Mouse (Mus musculus) kidney, postnatal 0 days (tissue): Measurements from ENCODE around the gene Rarres1. TPM values are rescaled to one million over a fixed set of nuclear protein-coding genes. Genes with fewer than 3 reads are reported as not detected.

Source experiments
- ATAC-seq: fragments of 200-750 bp; cut with Nextera tagmentation; replicated peaks from 2 replicates; pipeline ENCODE4 v1.8.0; 2017; ENCODE audit warnings: low read depth, moderate number of reproducible peaks, moderate TSS enrichment, moderate library complexity; ENCODE audit not compliant: low FRiP score
- DNase-seq: peaks from one replicate; pipeline ENCODE4 v3.0.0-alpha.2; 2016; ENCODE audit warnings: low spot score
- H3K27ac ChIP-seq: fragments of 300-500 bp; sonication (generic); 2 replicates; pipeline ENCODE4 v1.5.1; 2014; ENCODE audit warnings: mild to moderate bottlenecking
- H3K27me3 ChIP-seq: fragments of 300-500 bp; sonication (generic); 2 replicates; pipeline ENCODE4 v1.6.1; 2014; ENCODE audit warnings: low read length, mixed read lengths; ENCODE audit not compliant: insufficient read depth
- H3K36me3 ChIP-seq: fragments of 300-500 bp; sonication (generic); 2 replicates; pipeline ENCODE4 v1.6.1; 2014; ENCODE audit warnings: low read length, mixed read lengths; ENCODE audit not compliant: insufficient read depth
- H3K4me1 ChIP-seq: fragments of 300-500 bp; sonication (generic); replicated peaks from 2 replicates; pipeline ENCODE4 v1.6.1; 2014; ENCODE audit warnings: antibody characterized with exemption, low read length, mixed read lengths; ENCODE audit not compliant: insufficient read depth
- H3K4me2 ChIP-seq: fragments of 300-500 bp; sonication (generic); 2 replicates; pipeline ENCODE4 v1.6.1; 2014; ENCODE audit warnings: mild to moderate bottlenecking, low read length, moderate library complexity, mixed read lengths
- H3K4me3 ChIP-seq: fragments of 300-500 bp; sonication (generic); replicated peaks from 2 replicates; pipeline ENCODE4 v1.5.1; 2014; ENCODE audit warnings: low read depth, low read length
- H3K9ac ChIP-seq: fragments of 300-500 bp; sonication (generic); 2 replicates; pipeline ENCODE4 v1.6.1; 2014; ENCODE audit warnings: low read depth, low read length
- H3K9me3 ChIP-seq: fragments of 300-500 bp; sonication (generic); replicated peaks from 2 replicates; pipeline ENCODE4 v1.6.1; 2016; ENCODE audit warnings: low read length, inconsistent platforms, mixed read lengths
- CTCF ChIP-seq: IDR thresholded peaks from 2 replicates; pipeline ENCODE4 v1.5.1; 2016; ENCODE audit warnings: antibody characterized with exemption, low read depth, mild to moderate bottlenecking, moderate library complexity
- WGBS: fragments of 180-500 bp; shearing (Covaris S2); extraction: QIAGEN DNeasy Blood & Tissue Kit; methylation state at CpG from one replicate; pipeline ENCODE4 v1.1.7; 2014; 5-methylcytosine and 5-hydroxymethylcytosine counted together
- polyA plus RNA-seq: library from polyadenylated mRNA; unstranded; fragments of >200 nt; fragmentation: Nextera tagmentation; extraction: Ambion mirVana; gene quantifications from 2 replicates; pipeline ENCODE4 v1.2.1, GENCODE M21; 2015

Rarres1 gene
- polyA plus RNA-seq, 1 experiment from 2014 or later = 7.6 TPM

DNA sequence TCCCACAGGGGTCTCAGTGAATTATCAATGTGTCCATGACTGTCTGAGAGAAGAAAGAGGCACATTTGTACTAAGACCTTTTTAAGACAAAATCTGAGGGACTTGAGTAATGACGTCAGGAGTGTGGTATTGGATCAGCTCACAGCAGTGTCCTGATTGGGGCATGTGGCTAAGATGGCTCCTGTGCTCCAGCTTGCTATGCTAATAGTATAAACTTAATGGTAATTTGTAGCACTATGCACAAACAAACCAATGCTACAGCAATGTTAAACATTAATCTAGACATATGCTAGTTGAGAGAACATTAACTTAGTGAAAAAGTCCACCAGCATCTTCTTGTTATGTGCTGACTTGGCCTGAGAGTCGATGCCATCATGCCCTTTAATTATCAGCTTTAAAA is 30.1 kb downstream of the Rarres1 start:
- TF ChIP-seq CTCF = no peak
- Histone ChIP-seq H3K4me1 (no peaks in the 10 kb centered on the region), H3K27me3 (no peaks in the 10 kb centered on the region), H3K9ac (no peak overlapping the region), H3K9me3 (no peaks in the 10 kb centered on the region), H3K36me3 (no peaks in the 10 kb centered on the region), H3K4me2 (no peak overlapping the region), H3K4me3 (no peak overlapping the region), H3K27ac (no peak overlapping the region)
- DNase-seq (no peak), ATAC-seq (peak; percentile 69)
- 76% methylated on average over 2 of the region's 2 CpGs for WGBS

DNA sequence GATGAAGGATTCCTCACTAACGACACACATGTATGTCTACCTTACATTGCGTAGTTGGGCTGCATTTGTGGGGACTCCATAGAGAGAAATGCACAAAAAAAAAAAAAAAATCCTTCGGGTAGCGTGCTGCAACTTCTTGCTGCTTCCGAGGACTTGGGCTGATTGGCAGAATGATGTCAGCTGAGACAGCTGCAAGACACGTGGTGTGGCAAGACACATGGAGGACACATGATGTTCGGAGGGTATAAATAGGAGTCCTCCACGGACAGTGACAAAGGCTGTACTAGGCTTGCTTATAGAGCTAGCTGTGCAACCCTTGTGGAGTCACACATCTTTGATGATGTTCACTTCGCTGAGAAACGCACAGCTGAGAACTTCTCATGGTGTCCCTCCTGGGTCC is 32.9 kb downstream of the Rarres1 start:
- H3K27ac ChIP-seq = no peak overlapping the region
- H3K27me3 ChIP-seq = no peaks in the 10 kb centered on the region
- H3K4me2 ChIP-seq = no peak overlapping the region
- ATAC-seq = no peak
- H3K4me3 ChIP-seq = no peak overlapping the region
- WGBS = 90% methylated on average over 10 of the region's 10 CpGs
- H3K4me1 ChIP-seq = no peaks in the 10 kb centered on the region
- no peak overlapping the region for H3K9ac ChIP-seq
- no peak for TF ChIP-seq CTCF
- no peak for DNase-seq
- 0 out of 2 replicates have a peak, but pooled peaks cover 5% of the 10 kb centered on the region for H3K36me3 ChIP-seq
- no peaks in the 10 kb centered on the region for H3K9me3 ChIP-seq

- Histone ChIP-seq H3K27ac (no peak overlapping the region), H3K9me3 (no peaks in the 10 kb centered on the region), H3K4me1 (no peaks in the 10 kb centered on the region), H3K9ac (no peak overlapping the region), H3K4me3 (no peak overlapping the region), H3K4me2 (no peak overlapping the region), H3K27me3 (no peaks in the 10 kb centered on the region), H3K36me3 (peaks cover 16% of the 10 kb centered on the region; the same call in 1 of the 2 replicates)
- no peak for ATAC-seq
- DNase-seq = no peak
- 95% methylated on average over 11 of the region's 11 CpGs for WGBS
- no peak for TF ChIP-seq CTCF
Observed at GRCm38 (mm10) chr3:67479806-67480205, 35.5 kb downstream of the Rarres1 start.

DNA sequence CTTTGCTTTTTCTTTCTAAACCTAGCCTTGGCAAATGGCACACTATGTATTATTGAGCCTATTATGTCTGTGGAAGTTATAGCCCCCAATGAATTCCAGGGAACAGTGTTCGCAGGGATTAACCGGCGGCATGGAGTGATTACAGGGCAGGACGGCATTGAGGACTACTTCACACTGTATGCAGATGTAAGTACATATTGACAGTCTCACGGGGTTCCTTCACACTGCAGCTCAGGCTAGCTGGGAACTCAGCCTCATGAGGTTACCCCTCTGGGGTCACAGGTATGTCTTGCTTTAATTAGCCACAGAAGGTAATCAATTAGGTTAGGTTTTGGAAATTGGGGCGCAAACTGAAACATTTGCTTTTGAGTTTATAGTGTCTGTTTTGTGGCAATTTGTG is 41.9 kb downstream of the Rarres1 start:
- Histone ChIP-seq H3K9me3 (no peaks in the 10 kb centered on the region), H3K27ac (no peak overlapping the region), H3K4me1 (no peaks in the 10 kb centered on the region), H3K27me3 (no peaks in the 10 kb centered on the region), H3K36me3 (peaks cover 23% of the 10 kb centered on the region; the same call in 1 of the 2 replicates), H3K4me3 (no peak overlapping the region), H3K4me2 (no peak overlapping the region), H3K9ac (no peak overlapping the region)
- WGBS = 96% methylated on average over 6 of the region's 6 CpGs
- no peak for TF ChIP-seq CTCF
- DNase-seq = no peak
- ATAC-seq = no peak

DNA sequence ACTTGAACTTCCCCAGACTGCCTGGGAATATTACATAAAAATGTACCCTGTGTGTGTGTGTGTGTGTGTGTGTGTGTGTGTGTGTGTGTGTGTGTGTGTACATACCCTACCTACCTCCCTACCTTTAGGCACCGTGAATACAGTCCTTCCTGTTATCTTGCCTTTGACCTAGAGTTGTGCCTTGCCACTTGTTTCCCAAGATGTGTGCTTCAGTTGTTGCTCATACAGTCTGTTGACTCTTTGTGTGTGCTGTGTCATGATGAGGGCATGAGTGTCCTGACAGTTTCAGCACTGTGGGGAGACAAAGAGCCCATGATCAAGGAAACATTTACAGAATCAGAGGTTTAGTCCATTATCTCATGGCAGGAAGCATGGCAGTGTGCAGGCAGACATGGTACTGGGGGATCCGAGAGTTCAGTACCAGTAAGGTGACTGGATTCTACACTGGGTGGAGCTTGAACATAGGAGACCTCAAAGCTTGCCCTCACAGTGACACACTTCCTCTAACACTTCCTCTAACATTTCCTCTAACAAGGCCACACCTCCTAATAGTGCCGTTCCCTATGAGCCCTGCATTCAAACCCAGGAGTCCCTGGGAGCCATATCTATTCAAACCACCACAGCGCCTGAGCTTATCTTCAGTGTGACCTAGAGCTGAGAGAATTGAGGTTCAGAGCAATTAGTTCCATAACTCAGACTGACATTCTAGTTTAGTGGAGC is 43.8 kb downstream of the Rarres1 start:
- no peak for ATAC-seq
- no peak overlapping the region for H3K9ac ChIP-seq
- WGBS = 88% methylated on average over 4 of the region's 4 CpGs
- H3K4me2 ChIP-seq = no peak overlapping the region
- H3K27ac ChIP-seq = no peak overlapping the region
- no peak overlapping the region for H3K4me3 ChIP-seq
- no peaks in the 10 kb centered on the region for H3K27me3 ChIP-seq
- no peaks in the 10 kb centered on the region for H3K4me1 ChIP-seq
- TF ChIP-seq CTCF = no peak
- peaks cover 32% of the 10 kb centered on the region; the same call in 1 of the 2 replicates for H3K36me3 ChIP-seq
- no peak for DNase-seq
- no peaks in the 10 kb centered on the region for H3K9me3 ChIP-seq

DNA sequence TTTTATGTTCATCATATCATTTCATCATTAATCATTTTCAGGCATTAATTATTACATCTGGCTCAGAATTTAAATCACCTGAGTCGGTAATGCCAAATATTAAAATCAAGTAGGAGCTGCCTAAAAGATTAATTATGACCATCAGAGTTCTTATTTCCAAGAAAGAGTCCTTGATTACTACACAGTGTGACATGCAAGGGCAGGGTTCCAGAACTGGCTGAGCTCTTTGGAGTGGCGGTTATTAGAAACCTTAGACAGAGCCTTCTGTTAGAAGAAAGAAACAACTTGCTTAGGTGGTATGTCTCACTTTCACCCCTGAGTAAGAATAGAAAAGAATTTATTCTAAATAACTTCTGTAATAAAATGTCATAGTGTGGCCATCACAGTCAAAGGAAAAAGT is 48.0 kb downstream of the Rarres1 start:
- H3K27me3 ChIP-seq = no peaks in the 10 kb centered on the region
- 84% methylated on average over 2 of the region's 2 CpGs for WGBS

DNA sequence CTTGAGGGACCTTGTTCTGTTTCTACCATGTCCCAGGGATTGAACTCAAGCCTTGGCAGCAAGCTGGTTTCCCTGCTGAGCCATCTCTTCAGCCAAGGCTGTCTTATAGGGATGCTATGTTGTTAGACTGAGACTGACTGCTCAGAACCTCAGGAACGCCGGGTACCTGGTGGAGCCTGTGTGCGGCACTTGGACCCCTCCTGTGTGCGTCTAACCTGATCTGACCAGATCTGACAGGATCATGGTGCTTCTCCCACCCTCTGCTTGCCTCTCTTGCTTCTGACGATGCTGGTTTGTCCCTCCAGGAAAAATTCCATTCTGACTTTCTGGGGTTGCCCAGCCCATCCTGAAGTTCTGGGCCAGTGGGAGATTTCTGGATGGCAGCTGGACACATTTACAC is 48.7 kb downstream of the Rarres1 start:
- Histone ChIP-seq H3K27me3 (no peaks in the 10 kb centered on the region), H3K9ac (no peak overlapping the region), H3K36me3 (peaks cover 16% of the 10 kb centered on the region; the same call in 1 of the 2 replicates), H3K4me3 (no peak overlapping the region), H3K27ac (no peak overlapping the region), H3K4me1 (no peaks in the 10 kb centered on the region), H3K4me2 (no peak overlapping the region), H3K9me3 (no peaks in the 10 kb centered on the region)
- DNase-seq (no peak), ATAC-seq (no peak)
- WGBS = 96% methylated on average over 5 of the region's 5 CpGs
- no peak for TF ChIP-seq CTCF

More for the DNA sequence above, 48.0 kb downstream of the Rarres1 start:
- H3K4me1 ChIP-seq = no peaks in the 10 kb centered on the region
- no peaks in the 10 kb centered on the region for H3K9me3 ChIP-seq
- H3K4me3 ChIP-seq = no peak overlapping the region
- DNase-seq (no peak), ATAC-seq (no peak)
- peaks cover 16% of the 10 kb centered on the region; the same call in 1 of the 2 replicates for H3K36me3 ChIP-seq
- no peak for TF ChIP-seq CTCF
- no peak overlapping the region for H3K27ac ChIP-seq
- H3K9ac ChIP-seq = no peak overlapping the region
- H3K4me2 ChIP-seq = no peak overlapping the region
